Mouse (Mus musculus) CH12.LX (cell line): ENCODE results near the gene Gm28539. TPM values are rescaled to one million over a fixed set of nuclear protein-coding genes. Genes with fewer than 3 reads are reported as not detected.

Experiments used
- DNase-seq: peaks from one replicate; pipeline ENCODE4 v3.0.0-alpha.2; 2013; ENCODE audit errors: extremely low read depth
- H3K27ac ChIP-seq: 2 replicates; pipeline ENCODE4 v1.5.1; 2012; ENCODE audit warnings: low read depth, mild to moderate bottlenecking, control low read depth, moderate library complexity; ENCODE audit not compliant: insufficient read depth
- H3K27me3 ChIP-seq: replicated peaks from 2 replicates; pipeline ENCODE3; 2012; ENCODE audit warnings: inconsistent platforms
- H3K36me3 ChIP-seq, 2 experiments: replicated peaks in 1 of 2; 2 replicates each; pipeline versions ENCODE3 to v1.6.1; 2012; ENCODE audit warnings: inconsistent platforms in 1 of 2, low read length in 1 of 2, mild to moderate bottlenecking in 1 of 2, mixed read lengths in 1 of 2, moderate library complexity in 1 of 2; ENCODE audit not compliant: control insufficient read depth in 1 of 2, insufficient read depth in 1 of 2
- H3K4me1 ChIP-seq, 2 experiments: 2 replicates each; pipeline ENCODE4 v1.6.1; 2012; ENCODE audit warnings: inconsistent platforms in 1 of 2, moderate library complexity in 1 of 2; ENCODE audit not compliant: insufficient read depth in 2 of 2, control insufficient read depth in 1 of 2
- H3K4me2 ChIP-seq: 2 replicates; pipeline ENCODE4 v1.6.1; 2012; ENCODE audit warnings: low read depth, mild to moderate bottlenecking, control low read depth; ENCODE audit not compliant: poor library complexity, insufficient read depth, severe bottlenecking
- H3K4me3 ChIP-seq, 3 experiments: fragments of 150-350 bp in 1 of 3; sonication (generic) in 1 of 3; replicated peaks in 1 of 3; 2 replicates each; pipeline versions ENCODE3 to v1.5.1; 2011 to 2012; ENCODE audit warnings: low read depth in 2 of 3, low read length in 2 of 3, mild to moderate bottlenecking in 2 of 3, moderate library complexity in 2 of 3, control low read depth in 1 of 3, improper control_type of control experiment in 1 of 3, inconsistent platforms in 1 of 3, mixed read lengths in 1 of 3; ENCODE audit not compliant: poor library complexity in 1 of 3
- H3K79me2 ChIP-seq: replicated peaks from 2 replicates; pipeline ENCODE4 v1.6.1; 2012; ENCODE audit warnings: mild to moderate bottlenecking, moderate library complexity; ENCODE audit not compliant: control insufficient read depth, poor library complexity, insufficient read depth, severe bottlenecking; ENCODE audit errors: extremely low read depth
- H3K9ac ChIP-seq: 2 replicates; pipeline ENCODE4 v1.6.1; 2012; ENCODE audit warnings: low read depth, mild to moderate bottlenecking, control low read depth, moderate library complexity; ENCODE audit not compliant: insufficient read depth
- H3K9me3 ChIP-seq: replicated peaks from 2 replicates; pipeline ENCODE3; 2012; ENCODE audit warnings: low read length, inconsistent platforms, mixed read lengths
- BHLHE40 ChIP-seq: IDR thresholded peaks from 2 replicates; pipeline ENCODE4 v1.6.1; 2011; ENCODE audit warnings: mild to moderate bottlenecking, low read depth, low read length, improper control_type of control experiment
- CHD1 ChIP-seq: IDR thresholded peaks from 2 replicates; pipeline ENCODE4 v1.6.1; 2012; ENCODE audit warnings: low read depth, low read length, improper control_type of control experiment, inconsistent platforms
- CHD2 ChIP-seq: IDR thresholded peaks from 2 replicates; pipeline ENCODE4 v1.6.1; 2011; ENCODE audit warnings: low read length, improper control_type of control experiment
- CTCF ChIP-seq, 2 experiments: IDR thresholded peaks in 1 of 2; conservative IDR thresholded peaks in 1 of 2; 2 replicates each; pipeline ENCODE4 v1.5.1; 2011 to 2012; ENCODE audit warnings: low read depth in 2 of 2, low read length in 2 of 2, improper control_type of control experiment in 1 of 2, inconsistent platforms in 1 of 2, mild to moderate bottlenecking in 1 of 2, moderate library complexity in 1 of 2
- E2F4 ChIP-seq: IDR thresholded peaks from 2 replicates; pipeline ENCODE4 v1.6.1; 2011; ENCODE audit warnings: low read depth, low read length, improper control_type of control experiment; ENCODE audit not compliant: insufficient replicate concordance
- ELF1 ChIP-seq: IDR thresholded peaks from 2 replicates; pipeline ENCODE4 v1.6.1; 2014; ENCODE audit warnings: low read depth, mild to moderate bottlenecking, inconsistent platforms, low read length, improper control_type of control experiment
- EP300 ChIP-seq: IDR thresholded peaks from 2 replicates; pipeline ENCODE4 v1.6.1; 2011; ENCODE audit warnings: low read length, improper control_type of control experiment
- ETS1 ChIP-seq: conservative IDR thresholded peaks from 2 replicates; pipeline ENCODE4 v1.6.1; 2012; ENCODE audit warnings: low read depth, mild to moderate bottlenecking, inconsistent platforms, low read length, improper control_type of control experiment, moderate library complexity
- GABPA ChIP-seq: IDR thresholded peaks from 2 replicates; pipeline ENCODE4 v1.6.1; 2012; ENCODE audit warnings: low read depth, low read length, improper control_type of control experiment, inconsistent platforms; ENCODE audit not compliant: insufficient replicate concordance
- HCFC1 ChIP-seq: IDR thresholded peaks from 2 replicates; pipeline ENCODE4 v1.6.1; 2012; ENCODE audit warnings: low read depth, mild to moderate bottlenecking, inconsistent platforms, low read length, improper control_type of control experiment
- IRF4 ChIP-seq: IDR thresholded peaks from 2 replicates; pipeline ENCODE4 v1.6.1; 2014; ENCODE audit warnings: low read depth, mild to moderate bottlenecking, inconsistent platforms, low read length, improper control_type of control experiment
- JUN ChIP-seq: IDR thresholded peaks from 2 replicates; pipeline ENCODE4 v1.6.1; 2011; ENCODE audit warnings: low read depth, mild to moderate bottlenecking, low read length, improper control_type of control experiment, moderate library complexity; ENCODE audit not compliant: insufficient read depth
- JUND ChIP-seq: conservative IDR thresholded peaks from 2 replicates; pipeline ENCODE4 v1.6.1; 2011; ENCODE audit warnings: low read depth, low read length, improper control_type of control experiment
- KAT2A ChIP-seq: IDR thresholded peaks from 2 replicates; pipeline ENCODE4 v1.6.1; 2012; ENCODE audit warnings: low read length, improper control_type of control experiment, inconsistent platforms; ENCODE audit not compliant: insufficient replicate concordance
- MAFK ChIP-seq: IDR thresholded peaks from 2 replicates; pipeline ENCODE4 v1.6.1; 2011; ENCODE audit warnings: low read length, improper control_type of control experiment; ENCODE audit not compliant: insufficient replicate concordance
- MAX ChIP-seq: IDR thresholded peaks from 2 replicates; pipeline ENCODE4 v1.6.1; 2011; ENCODE audit warnings: low read length, improper control_type of control experiment
- MAZ ChIP-seq: IDR thresholded peaks from 2 replicates; pipeline ENCODE4 v1.6.1; 2012; ENCODE audit warnings: low read depth, mild to moderate bottlenecking, inconsistent platforms, low read length, improper control_type of control experiment, moderate library complexity
- MEF2A ChIP-seq: IDR thresholded peaks from 2 replicates; pipeline ENCODE4 v1.6.1; 2014; ENCODE audit warnings: low read depth, mild to moderate bottlenecking, inconsistent platforms, low read length, improper control_type of control experiment, borderline replicate concordance
- MXI1 ChIP-seq: IDR thresholded peaks from 2 replicates; pipeline ENCODE4 v1.6.1; 2011; ENCODE audit warnings: mild to moderate bottlenecking, low read depth, low read length, improper control_type of control experiment
- MYC ChIP-seq: IDR thresholded peaks from 2 replicates; pipeline ENCODE4 v1.6.1; 2011; ENCODE audit warnings: low read depth, mild to moderate bottlenecking, improper control_type of control experiment, low read length
- NELFE ChIP-seq: IDR thresholded peaks from 2 replicates; pipeline ENCODE4 v1.6.1; 2011; ENCODE audit warnings: low read depth, low read length, improper control_type of control experiment
- NRF1 ChIP-seq: IDR thresholded peaks from 2 replicates; pipeline ENCODE4 v1.6.1; 2014; ENCODE audit warnings: low read depth, mild to moderate bottlenecking, inconsistent platforms, low read length, improper control_type of control experiment, moderate library complexity
- PAX5 ChIP-seq: IDR thresholded peaks from 2 replicates; pipeline ENCODE4 v1.6.1; 2012; ENCODE audit warnings: low read length, inconsistent platforms, mixed read lengths
- POLR2A ChIP-seq: IDR thresholded peaks from 2 replicates; pipeline ENCODE4 v1.6.1; 2011; ENCODE audit warnings: low read depth, mild to moderate bottlenecking, improper control_type of control experiment, low read length
- POLR2AphosphoS2 ChIP-seq: IDR thresholded peaks from 2 replicates; pipeline ENCODE4 v1.6.1; 2011; ENCODE audit warnings: low read depth, low read length, improper control_type of control experiment
- RAD21 ChIP-seq: IDR thresholded peaks from 2 replicates; pipeline ENCODE4 v1.6.1; 2011; ENCODE audit warnings: low read depth, mild to moderate bottlenecking, low read length, improper control_type of control experiment, moderate library complexity
- RCOR1 ChIP-seq: conservative IDR thresholded peaks from 2 replicates; pipeline ENCODE4 v1.6.1; 2012; ENCODE audit warnings: low read depth, mild to moderate bottlenecking, inconsistent platforms, low read length, improper control_type of control experiment
- SIN3A ChIP-seq: IDR thresholded peaks from 2 replicates; pipeline ENCODE4 v1.6.1; 2012; ENCODE audit warnings: low read length, improper control_type of control experiment, inconsistent platforms
- SMC3 ChIP-seq: IDR thresholded peaks from 2 replicates; pipeline ENCODE4 v1.6.1; 2011; ENCODE audit warnings: low read depth, low read length, improper control_type of control experiment
- TBP ChIP-seq: conservative IDR thresholded peaks from 2 replicates; pipeline ENCODE4 v1.6.1; 2011; ENCODE audit warnings: low read depth, low read length, improper control_type of control experiment
- TCF12 ChIP-seq: IDR thresholded peaks from 2 replicates; pipeline ENCODE4 v1.6.1; 2014; ENCODE audit warnings: low read depth, mild to moderate bottlenecking, inconsistent platforms, low read length, improper control_type of control experiment
- UBTF ChIP-seq: IDR thresholded peaks from 2 replicates; pipeline ENCODE4 v1.6.1; 2012; ENCODE audit warnings: low read depth, mild to moderate bottlenecking, inconsistent platforms, low read length, improper control_type of control experiment, moderate library complexity
- USF1 ChIP-seq: IDR thresholded peaks from 2 replicates; pipeline ENCODE4 v1.6.1; 2014; ENCODE audit warnings: low read depth, mild to moderate bottlenecking, inconsistent platforms, low read length, improper control_type of control experiment
- USF2 ChIP-seq: conservative IDR thresholded peaks from 2 replicates; pipeline ENCODE4 v1.6.1; 2011; ENCODE audit warnings: low read depth, low read length, improper control_type of control experiment
- ZC3H11A ChIP-seq: IDR thresholded peaks from 2 replicates; pipeline ENCODE4 v1.6.1; 2012; ENCODE audit warnings: low read depth, mild to moderate bottlenecking, inconsistent platforms, low read length, improper control_type of control experiment
- ZKSCAN1 ChIP-seq: IDR thresholded peaks from 2 replicates; pipeline ENCODE4 v1.6.1; 2012; ENCODE audit warnings: low read depth, inconsistent platforms, low read length, improper control_type of control experiment, borderline replicate concordance
- ZMIZ1 ChIP-seq: IDR thresholded peaks from 2 replicates; pipeline ENCODE4 v1.6.1; 2012; ENCODE audit warnings: low read depth, mild to moderate bottlenecking, inconsistent platforms, low read length, improper control_type of control experiment
- ZNF384 ChIP-seq: IDR thresholded peaks from 2 replicates; pipeline ENCODE4 v1.6.1; 2012; ENCODE audit warnings: low read depth, low read length, improper control_type of control experiment, inconsistent platforms
- dilution Hi-C: fragments of 300-500 bp; cut with MboI; formaldehyde crosslinking; loops from 2 replicates; pipeline ENCODE4 v1.14.3; 2020; ENCODE audit warnings: low sequenced_read_pairs; ENCODE audit not compliant: extremely low pct_unique_long_range_greater_than_20kb, extremely low pct_ligation_motif_present
- in situ Hi-C: fragments of 300-500 bp; cut with MboI; formaldehyde crosslinking; loops from 3 replicates; pipeline ENCODE4 v1.14.3; 2019; ENCODE audit warnings: low sequenced_read_pairs, low pct_ligation_motif_present, low pct_unique_long_range_greater_than_20kb, mixed read lengths
- polyA plus RNA-seq: library from polyadenylated mRNA; unstranded; fragments of >175 nt; gene quantifications from 2 replicates; pipeline ENCODE4 v1.2.1, GENCODE M21; 2012; ENCODE audit warnings: low read depth; ENCODE audit not compliant: insufficient read length
- total RNA-seq, 2 experiments: library from RNA; depleted of rRNA; stranded (reverse); fragments of 300-350 nt in 1 of 2; fragments of >200 nt in 1 of 2; gene quantifications; 2 replicates each; pipeline ENCODE4 v1.2.3; 2012 to 2014

Gm28539 gene
- total and polyA plus RNA-seq, 3 experiments, result 3.9 to 12.2 TPM; not detected in 1

DNA sequence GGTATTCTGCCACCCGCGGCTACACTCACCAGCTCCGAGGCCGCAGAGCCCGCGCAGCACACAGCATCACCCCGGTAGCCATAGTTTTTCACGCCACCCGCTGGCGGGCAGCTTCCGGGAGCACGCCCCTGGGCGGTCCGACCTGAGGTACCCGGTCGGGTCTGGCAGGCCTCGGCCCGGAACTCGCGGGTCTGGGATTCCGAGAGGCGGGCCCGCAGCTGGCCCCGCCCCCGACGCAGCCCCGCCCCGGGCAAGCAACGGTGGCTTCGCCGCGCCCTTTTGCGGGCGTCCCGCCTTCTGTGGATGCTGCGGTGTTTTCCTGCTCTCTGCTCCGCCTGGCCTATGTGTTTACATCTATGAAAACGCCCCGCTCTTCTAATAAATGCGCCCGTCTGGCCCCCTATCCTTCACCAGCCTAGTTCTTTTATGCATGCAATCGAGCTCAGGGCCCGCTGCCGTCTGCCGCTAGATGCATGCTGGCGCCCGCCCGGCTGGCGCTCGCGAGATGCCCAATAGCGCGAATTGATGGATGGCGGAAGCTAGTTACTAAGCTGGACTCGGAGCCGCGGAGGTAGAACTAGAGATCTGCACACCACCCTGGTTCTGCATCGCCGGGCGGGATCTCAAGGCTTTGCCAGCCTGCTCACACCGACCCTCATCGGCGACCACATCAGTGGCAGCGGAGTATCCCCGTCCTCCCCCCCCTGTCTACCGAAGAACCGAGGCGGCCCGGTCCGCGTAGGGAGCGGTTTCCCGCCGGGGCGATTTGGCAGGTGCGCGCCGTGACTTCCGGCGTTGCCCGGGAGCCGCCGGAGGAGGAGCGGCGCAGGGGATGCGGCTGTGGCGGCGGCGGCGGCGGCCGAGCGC is 40.3 kb downstream of the Gm28539 start, which contains the start of the genes Mrpl40 and Hira:
TSS of gene Mrpl40 (minus strand) at position 421 of the 867 bp plus-strand sequence.
TSS of gene Hira (plus strand) at position 596 of the 867 bp plus-strand sequence.
- H3K36me3 ChIP-seq, result peaks cover 28 to 62% of the 10 kb centered on the region in 2 experiments
- no peaks in the 10 kb centered on the region for H3K27me3 ChIP-seq
- peak within 1 kb of the TSS; percentile 91 to 95 (median 93) for H3K4me3 ChIP-seq
- peak; percentile 39; the same call in 1 of the 2 replicates for TF ChIP-seq MEF2A
- TF ChIP-seq USF2, result no peak
- TF ChIP-seq UBTF, result no peak; the same call in 1 of the 2 replicates
- no peak for TF ChIP-seq RCOR1
- peak; percentile 43; the same call in 1 of the 2 replicates for TF ChIP-seq BHLHE40
- TF ChIP-seq CHD1, result no peak; the same call in 1 of the 2 replicates
- TF ChIP-seq SIN3A, result peak; percentile 77
- peak; percentile 76; the same call in 1 of the 2 replicates for TF ChIP-seq TBP
- peak; percentile 99 for TF ChIP-seq CHD2
- peak; percentile 90 for TF ChIP-seq TCF12
- TF ChIP-seq JUND, result no peak
- no peak for TF ChIP-seq ZKSCAN1
- peak; percentile 90 for TF ChIP-seq POLR2A
- no peak for TF ChIP-seq CTCF (conservative IDR thresholded peaks at IDR 0.05 in 1 of 2, IDR thresholded peaks at IDR 0.05 in 1 of 2; ENCODE audit: low read depth in 2 of 2, low read length in 2 of 2)
- TF ChIP-seq GABPA, result peak; percentile 20; the same call in 1 of the 2 replicates
- TF ChIP-seq MAX, result peak; percentile 46
- TF ChIP-seq IRF4, result peak; percentile 75
- TF ChIP-seq ELF1, result peak; percentile 95
- peak; percentile 85 for TF ChIP-seq NRF1
- TF ChIP-seq PAX5, result no peak
- no peak for TF ChIP-seq MAFK
- peak; percentile 90; the same call in 1 of the 2 replicates for TF ChIP-seq KAT2A
- no peak for TF ChIP-seq RAD21
- TF ChIP-seq POLR2AphosphoS2, result peak; percentile 87; the same call in 1 of the 2 replicates
- peak; percentile 90 for TF ChIP-seq NELFE
- TF ChIP-seq MYC, result no peak
- no peak for TF ChIP-seq ZC3H11A
- 0 out of 2 replicates have a peak, but pooled peaks have one; percentile 11 for TF ChIP-seq ZMIZ1
- no peak for TF ChIP-seq JUN
- no peak for TF ChIP-seq EP300
- TF ChIP-seq ZNF384, result no peak
- no peak; the same call in 1 of the 2 replicates for TF ChIP-seq MAZ
- peak; percentile 64; the same call in 1 of the 2 replicates for TF ChIP-seq E2F4
- TF ChIP-seq MXI1, result peak; percentile 88
- TF ChIP-seq HCFC1, result peak; percentile 89
- TF ChIP-seq ETS1, result no peak
- TF ChIP-seq SMC3, result no peak
- TF ChIP-seq USF1, result no peak
- TF ChIP-seq, all 38 proteins: peak for 19
- peaks cover 2 to 48% of the 10 kb centered on the region in 2 experiments; a peak in 3 of 4 replicates for H3K4me1 ChIP-seq
- DNase-seq, result peak; percentile 96
- H3K4me2 ChIP-seq, result peak within 1 kb of the TSS; percentile 91
- in situ Hi-C loops (loop anchor here (10.0 kb wide), 1 partner anchor 208 kb away; no protein-coding TSS in a partner anchor), dilution Hi-C loops (no loop called here)
- no peaks in the 10 kb centered on the region for H3K9me3 ChIP-seq
- peak within 1 kb of the TSS; percentile 78 for H3K9ac ChIP-seq
- peak within 1 kb of the TSS; percentile 84 for H3K27ac ChIP-seq
- H3K79me2 ChIP-seq, result peaks cover 58% of the 10 kb centered on the region
